Comparison of ENCODE assay signal across 37 mouse cellular contexts in genomic region chr7:47473904-47474303, GRCm38 (mm10). TPM values are rescaled to one million over a fixed set of nuclear protein-coding genes. Genes with fewer than 3 reads are reported as not detected.
"Had no signal": no experiment of that assay in that cellular context is flagged by ENCODE, and none has a peak within 500 bp of the region (broad histone marks: within the 10 kb centered on the region; RNA-seq: fewer than 3 reads in every experiment).

No protein-coding gene starts in this region.

RNA-seq across cellular contexts. Expression of gene Mrgpra2a, which starts 22.0 kb away (rescaled TPM):
- total RNA-seq: gastrocnemius, adult 18-20 months; gastrocnemius, adult 8-10 months; gastrocnemius, postnatal 14 days; gastrocnemius, postnatal 36 days; heart, adult 18-20 months; heart, adult 8-10 months; heart, postnatal 10 days; heart, postnatal 25 days; heart, postnatal 4 days; hindbrain, postnatal 0 days; layer of hippocampus, adult 18-20 months; layer of hippocampus, adult 8-10 months; layer of hippocampus, postnatal 14 days; layer of hippocampus, postnatal 36 days; left cerebral cortex, adult 18-20 months; left cerebral cortex, adult 8-10 months; left cerebral cortex, postnatal 10 days; left cerebral cortex, postnatal 25 days; left cerebral cortex, postnatal 4 days; liver, adult 2 months had no signal
- polyA plus RNA-seq: gonadal fat pad, adult 2 months; heart, embryonic 10.5 days; heart, embryonic 12.5 days; heart, embryonic 14.5 days; heart, embryonic 16.5 days; hindbrain, embryonic 11.5 days; hindbrain, embryonic 13.5 days; hindbrain, embryonic 15.5 days; hindbrain, postnatal 0 days; intestine, embryonic 14.5 days; intestine, embryonic 16.5 days; kidney, adult 2 months; kidney, embryonic 15.5 days; kidney, postnatal 0 days; large intestine, adult 2 months; limb, embryonic 11.5 days; limb, embryonic 13.5 days; limb, embryonic 15.5 days; liver, adult 2 months had no signal

RNA-seq across cellular contexts. Expression of gene Mrgpra2b, which starts 54.8 kb away (rescaled TPM):
- total RNA-seq: gastrocnemius, adult 18-20 months; gastrocnemius, adult 8-10 months; gastrocnemius, postnatal 14 days; gastrocnemius, postnatal 36 days; heart, adult 18-20 months; heart, adult 8-10 months; heart, postnatal 10 days; heart, postnatal 25 days; hindbrain, postnatal 0 days; layer of hippocampus, adult 18-20 months; layer of hippocampus, adult 8-10 months; layer of hippocampus, postnatal 14 days; layer of hippocampus, postnatal 36 days; left cerebral cortex, adult 18-20 months; left cerebral cortex, adult 8-10 months; left cerebral cortex, postnatal 10 days; left cerebral cortex, postnatal 25 days; left cerebral cortex, postnatal 4 days; liver, adult 2 months had no signal
- polyA plus RNA-seq: gonadal fat pad, adult 2 months; heart, embryonic 10.5 days; heart, embryonic 12.5 days; heart, embryonic 14.5 days; heart, embryonic 16.5 days; hindbrain, embryonic 11.5 days; hindbrain, embryonic 13.5 days; hindbrain, embryonic 15.5 days; hindbrain, postnatal 0 days; intestine, embryonic 14.5 days; intestine, embryonic 16.5 days; kidney, embryonic 15.5 days; kidney, postnatal 0 days; large intestine, adult 2 months; limb, embryonic 11.5 days; limb, embryonic 13.5 days; limb, embryonic 15.5 days; liver, adult 2 months had no signal
